In the genomic region with DNA sequence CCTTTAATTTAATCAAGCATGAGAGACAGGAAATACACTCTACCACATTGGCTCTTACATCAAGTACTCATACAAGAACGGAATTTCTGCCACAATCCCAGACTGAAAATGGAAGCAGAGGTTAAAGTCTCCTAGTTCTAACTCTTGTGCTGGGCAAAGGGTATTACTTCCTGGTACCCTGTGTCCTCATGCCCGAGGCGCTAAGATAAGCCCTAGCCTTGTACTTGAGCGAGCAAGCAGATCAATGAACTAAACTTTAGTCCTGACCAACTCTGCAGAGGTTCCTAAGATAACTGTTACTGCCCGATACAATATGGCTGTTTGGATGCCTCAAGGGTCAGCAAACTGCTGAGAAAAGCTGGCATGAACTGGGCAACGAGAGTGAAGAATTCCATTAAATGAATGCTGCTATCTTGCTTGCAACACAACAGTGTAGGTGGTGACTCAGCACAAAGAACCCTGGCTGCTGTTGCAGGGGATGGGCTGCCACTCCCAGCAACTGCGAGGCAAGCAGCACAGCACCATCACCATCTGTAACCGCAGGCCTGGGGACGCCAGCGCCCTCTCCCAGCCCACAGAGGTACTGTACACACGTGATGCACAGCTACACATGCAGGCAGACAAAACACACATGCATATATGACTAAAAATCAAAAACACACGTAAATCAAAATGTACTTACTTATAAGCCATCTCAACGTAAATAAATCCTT, we compare ENCODE assay signal across 22 mouse cellular contexts. TPM values are rescaled to one million over a fixed set of nuclear protein-coding genes. Genes with fewer than 3 reads are reported as not detected.
DNase-seq lines count a peak whose midpoint lies in the region; ATAC-seq and TF ChIP-seq lines count a peak whose summit lies in the region.
"Had no signal": no experiment of that assay in that cellular context is flagged by ENCODE, and none has a peak within 500 bp of the region (broad histone marks: within the 10 kb centered on the region; RNA-seq: fewer than 3 reads in every experiment).

No protein-coding gene starts in this region.

- H3K9ac ChIP-seq in ES-Bruce4 (ENCODE audit: low read depth, poor library complexity, severe bottlenecking) = no peak overlapping the region
- H3K9ac ChIP-seq in liver, embryonic 14.5 days (replicated peaks) = no peak overlapping the region
- H3K9ac ChIP-seq in heart, embryonic 12.5 days = no peak overlapping the region
- H3K9ac ChIP-seq: embryonic facial prominence, embryonic 13.5 days; hindbrain, embryonic 15.5 days; lung, embryonic 15.5 days; stomach, embryonic 15.5 days had no signal

- H3K4me3 ChIP-seq in ES-Bruce4 (ENCODE audit: low read depth, low read length) = no peak overlapping the region
- no peak overlapping the region for H3K4me3 ChIP-seq in bone marrow macrophage, adult 2 months (ENCODE audit: insufficient read depth, low read length)
- no peak overlapping the region for H3K4me3 ChIP-seq in liver, embryonic 14.5 days (ENCODE audit: insufficient read depth in 1 of 2, low read depth in 2 of 2, low read length in 2 of 2)
- H3K4me3 ChIP-seq in heart, embryonic 12.5 days = no peak overlapping the region
- H3K4me3 ChIP-seq: embryonic facial prominence, embryonic 13.5 days; gastrocnemius, adult 2 months; heart, adult 2 months; hindbrain, embryonic 15.5 days; left cerebral cortex, adult 2 months; lung, embryonic 15.5 days; stomach, embryonic 15.5 days had no signal

- H3K4me2 ChIP-seq in liver, embryonic 14.5 days (ENCODE audit: low read depth) = no peak overlapping the region
- no peak overlapping the region for H3K4me2 ChIP-seq in heart, embryonic 12.5 days
- H3K4me2 ChIP-seq: embryonic facial prominence, embryonic 13.5 days; hindbrain, embryonic 15.5 days; lung, embryonic 15.5 days; stomach, embryonic 15.5 days had no signal

- TF ChIP-seq CTCF in ES-Bruce4 (IDR thresholded peaks at IDR 0.05; ENCODE audit: low read depth, low read length) = peak; percentile 43
- TF ChIP-seq CTCF in bone marrow macrophage, adult 2 months (IDR thresholded peaks at IDR 0.05; ENCODE audit: low read depth, low read length) = no peak
- peak; percentile 40 for TF ChIP-seq CTCF in liver, embryonic 14.5 days (IDR thresholded peaks at IDR 0.05; ENCODE audit: low read depth)

- DNase-seq in adrenal gland, postnatal 14 days = peak; percentile 27
- no peak for DNase-seq in adrenal gland, postnatal 4 days (ENCODE audit: low spot score in 2 of 2)
- DNase-seq in liver, embryonic 14.5 days (ENCODE audit: low read depth in 3 of 3, low spot score in 3 of 3) = no peak
- no peak for DNase-seq in thymus, postnatal 25 days
- no peak for DNase-seq in retina, postnatal 1 day
- DNase-seq: cerebellum, adult 8-10 months; gastrocnemius, adult 2 months; heart, adult 2 months; kidney, adult 8-10 months; spleen, adult 18-20 months; thymus, postnatal 4 days had no signal

- peaks cover 4% of the 10 kb centered on the region; the same call in 1 of the 2 replicates for H3K9me3 ChIP-seq in ES-Bruce4 (replicated peaks; ENCODE audit: control insufficient read depth, insufficient read depth, low read length, poor library complexity, severe bottlenecking)
- H3K9me3 ChIP-seq in liver, embryonic 14.5 days (ENCODE audit: control insufficient read depth, low read length) = no peaks in the 10 kb centered on the region
- H3K9me3 ChIP-seq in heart, embryonic 12.5 days (replicated peaks) = no peaks in the 10 kb centered on the region
- H3K9me3 ChIP-seq: embryonic facial prominence, embryonic 13.5 days; hindbrain, embryonic 15.5 days; lung, embryonic 15.5 days; stomach, embryonic 15.5 days had no signal

- no peaks in the 10 kb centered on the region for H3K4me1 ChIP-seq in ES-Bruce4 (ENCODE audit: control insufficient read depth, insufficient read depth, low read length)
- H3K4me1 ChIP-seq in bone marrow macrophage, adult 2 months (ENCODE audit: control insufficient read depth, insufficient read depth, low read length) = peaks cover 18% of the 10 kb centered on the region
- no peaks in the 10 kb centered on the region for H3K4me1 ChIP-seq in liver, embryonic 14.5 days (replicated peaks; ENCODE audit: control insufficient read depth in 2 of 2, insufficient read depth in 2 of 2, low read length in 1 of 2)
- no peaks in the 10 kb centered on the region for H3K4me1 ChIP-seq in heart, embryonic 12.5 days (replicated peaks)
- H3K4me1 ChIP-seq: embryonic facial prominence, embryonic 13.5 days; hindbrain, embryonic 15.5 days; lung, embryonic 15.5 days; stomach, embryonic 15.5 days had no signal

- H3K27ac ChIP-seq in ES-Bruce4 (ENCODE audit: insufficient read depth, low read length) = no peak overlapping the region
- H3K27ac ChIP-seq in bone marrow macrophage, adult 2 months (ENCODE audit: insufficient read depth, low read depth, low read length) = peak overlapping the region; percentile 90
- no peak overlapping the region for H3K27ac ChIP-seq in liver, embryonic 14.5 days
- no peak overlapping the region for H3K27ac ChIP-seq in heart, embryonic 12.5 days (ENCODE audit: poor library complexity, severe bottlenecking)
- H3K27ac ChIP-seq: embryonic facial prominence, embryonic 13.5 days; gastrocnemius, adult 2 months; heart, adult 2 months; hindbrain, embryonic 15.5 days; left cerebral cortex, adult 2 months; lung, embryonic 15.5 days; stomach, embryonic 15.5 days had no signal

- WGBS in liver, embryonic 14.5 days (ENCODE audit: insufficient replicate concordance) = 82% methylated on average over 13 of the region's 13 CpGs
- 89% methylated on average over 13 of the region's 13 CpGs for WGBS in heart, embryonic 12.5 days

- TF ChIP-seq EP300 in ES-Bruce4 (IDR thresholded peaks at IDR 0.05; ENCODE audit: insufficient read depth, low read depth, low read length) = no peak
- TF ChIP-seq EP300 in liver, embryonic 14.5 days (IDR thresholded peaks at IDR 0.05; ENCODE audit: low read depth) = no peak

- no peaks in the 10 kb centered on the region for H3K27me3 ChIP-seq in ES-Bruce4 (ENCODE audit: control insufficient read depth, insufficient read depth, low read length, poor library complexity, severe bottlenecking)
- H3K27me3 ChIP-seq in liver, embryonic 14.5 days (ENCODE audit: control insufficient read depth, insufficient read depth, low read length) = no peaks in the 10 kb centered on the region
- H3K27me3 ChIP-seq in heart, embryonic 12.5 days (replicated peaks) = no peaks in the 10 kb centered on the region
- H3K27me3 ChIP-seq: embryonic facial prominence, embryonic 13.5 days; hindbrain, embryonic 15.5 days; lung, embryonic 15.5 days; stomach, embryonic 15.5 days had no signal

- H3K36me3 ChIP-seq in ES-Bruce4 (ENCODE audit: control insufficient read depth, insufficient read depth, low read length, poor library complexity, severe bottlenecking) = peaks cover 70% of the 10 kb centered on the region
- peaks cover 91% of the 10 kb centered on the region for H3K36me3 ChIP-seq in liver, embryonic 14.5 days (replicated peaks; ENCODE audit: control insufficient read depth, insufficient read depth, low read depth)
- H3K36me3 ChIP-seq in heart, embryonic 12.5 days = peaks cover 97% of the 10 kb centered on the region

- no peak for TF ChIP-seq POLR2A in ES-Bruce4 (IDR thresholded peaks at IDR 0.05; ENCODE audit: insufficient read depth, low read length)
- TF ChIP-seq POLR2A in bone marrow macrophage, adult 2 months (IDR thresholded peaks at IDR 0.05; ENCODE audit: borderline replicate concordance, low read depth, low read length) = no peak

- ATAC-seq in liver, embryonic 14.5 days (ENCODE audit: insufficient read depth) = peak; percentile 44; the same call in 1 of the 2 replicates
- ATAC-seq in heart, embryonic 12.5 days (ENCODE audit: insufficient number of reproducible peaks, low FRiP score) = no peak
- ATAC-seq: forebrain, embryonic 14.5 days had no signal

RNA-seq across cellular contexts. Expression of gene Tbk1, which starts 18.2 kb away (rescaled TPM):
- total RNA-seq in adrenal gland, postnatal 14 days (2021) = 37.3 and 39.5 TPM in 2 replicates
- total RNA-seq in adrenal gland, postnatal 4 days (2021) = 10 to 100 TPM; 44.3 to 53.2 TPM
- 50.4 and 51.4 TPM in 2 replicates for polyA plus RNA-seq in ES-Bruce4 (2011; ENCODE audit: insufficient read depth, insufficient read length, low read depth, missing spikeins)
- 102 and 107 TPM in 2 replicates for polyA plus RNA-seq in bone marrow macrophage, adult 2 months (2012; ENCODE audit: insufficient read depth, insufficient read length, missing spikeins)
- polyA plus RNA-seq in liver, embryonic 14.5 days (2012; rRNA removed) = 6.6 and 13.6 TPM in 2 replicates
- polyA plus RNA-seq in liver, embryonic 14.5 days (2014; fragmentation: Nextera tagmentation; extraction: Ambion mirVana) = 17.1 and 18.0 TPM in 2 replicates
- 23.9 and 27.7 TPM in 2 replicates for polyA plus RNA-seq in heart, embryonic 12.5 days (2016; fragmentation: Nextera tagmentation; extraction: Ambion mirVana)

RNA-seq across cellular contexts. Expression of gene Xpot, which starts 21.3 kb away (rescaled TPM):
- total RNA-seq in adrenal gland, postnatal 14 days (2021) = 53.6 and 56.4 TPM in 2 replicates
- total RNA-seq in adrenal gland, postnatal 4 days (2021) = 10 to 100 TPM; 66.1 to 69.0 TPM
- polyA plus RNA-seq in ES-Bruce4 (2011; ENCODE audit: insufficient read depth, insufficient read length, low read depth, missing spikeins) = 132 and 139 TPM in 2 replicates
- polyA plus RNA-seq in bone marrow macrophage, adult 2 months (2012; ENCODE audit: insufficient read depth, insufficient read length, missing spikeins) = 54.0 and 62.2 TPM in 2 replicates
- 40.3 and 47.4 TPM in 2 replicates for polyA plus RNA-seq in liver, embryonic 14.5 days (2012; rRNA removed)
- 26.2 and 31.4 TPM in 2 replicates for polyA plus RNA-seq in liver, embryonic 14.5 days (2014; fragmentation: Nextera tagmentation; extraction: Ambion mirVana)
- polyA plus RNA-seq in heart, embryonic 12.5 days (2016; fragmentation: Nextera tagmentation; extraction: Ambion mirVana) = 43.7 and 47.6 TPM in 2 replicates

RNA-seq across cellular contexts. Expression of gene D930020B18Rik, which starts 36.6 kb away (rescaled TPM):
- total RNA-seq in adrenal gland, postnatal 14 days (2021) = not detected in 2 replicates
- total RNA-seq in adrenal gland, postnatal 4 days (2021) = under 1 TPM in 1 of 2 experiments, not detected in 1; 0.14 TPM
- 0.51 and 0.75 TPM in 2 replicates for polyA plus RNA-seq in ES-Bruce4 (2011; ENCODE audit: insufficient read depth, insufficient read length, low read depth, missing spikeins)
- not detected in 2 replicates for polyA plus RNA-seq in bone marrow macrophage, adult 2 months (2012; ENCODE audit: insufficient read depth, insufficient read length, missing spikeins)
- polyA plus RNA-seq in liver, embryonic 14.5 days (2012; rRNA removed) = not detected in 2 replicates
- 0.04 TPM in 1 of 2 replicates, not detected in the other for polyA plus RNA-seq in liver, embryonic 14.5 days (2014; fragmentation: Nextera tagmentation; extraction: Ambion mirVana)
- polyA plus RNA-seq in heart, embryonic 12.5 days (2016; fragmentation: Nextera tagmentation; extraction: Ambion mirVana) = 0.09 TPM in 1 of 2 replicates, not detected in the other
- total RNA-seq: gastrocnemius, adult 2 months; heart, adult 2 months; monocyte, adult 5-6 weeks had no signal
- polyA plus RNA-seq: heart, adult 2 months; heart, postnatal 0 days had no signal
